9 mouse cellular contexts compared by ENCODE assay signal in genomic region chr4:82623081-82623538, GRCm38 (mm10).
DNase-seq lines count a peak whose midpoint lies in the region; ATAC-seq and TF ChIP-seq lines count a peak whose summit lies in the region.
"Had no signal": no experiment of that assay in that cellular context is flagged by ENCODE, and none has a peak within 500 bp of the region (broad histone marks: within the 10 kb centered on the region; RNA-seq: fewer than 3 reads in every experiment).

No protein-coding gene starts in this region.

- H3K27me3 ChIP-seq in intestine, embryonic 14.5 days (replicated peaks; ENCODE audit: control insufficient read depth, insufficient read depth, low read length): no peaks in the 10 kb centered on the region
- H3K27me3 ChIP-seq in intestine, postnatal 0 days (replicated peaks; ENCODE audit: control insufficient read depth, insufficient read depth, low read length): no peaks in the 10 kb centered on the region
- H3K27me3 ChIP-seq in forebrain, embryonic 13.5 days: no peaks in the 10 kb centered on the region
- H3K27me3 ChIP-seq in limb, embryonic 12.5 days: no peaks in the 10 kb centered on the region
- H3K27me3 ChIP-seq: CH12.LX had no signal

- peak overlapping the region; percentile 62 for H3K27ac ChIP-seq in intestine, embryonic 14.5 days (ENCODE audit: low read depth)
- H3K27ac ChIP-seq in intestine, postnatal 0 days (ENCODE audit: low read depth, low read length): no peak overlapping the region
- H3K27ac ChIP-seq in forebrain, embryonic 13.5 days: peak overlapping the region; percentile 93
- peak overlapping the region; percentile 75 for H3K27ac ChIP-seq in limb, embryonic 12.5 days

- no peak for TF ChIP-seq POLR2A in brain, embryonic 14.5 days (IDR thresholded peaks at IDR 0.05; ENCODE audit: borderline replicate concordance, extremely low read depth, insufficient read depth, insufficient read length, poor library complexity, severe bottlenecking)

- no peak overlapping the region for H3K9ac ChIP-seq in intestine, embryonic 14.5 days (ENCODE audit: low read length)
- H3K9ac ChIP-seq in intestine, postnatal 0 days (ENCODE audit: low read depth, low read length): no peak overlapping the region
- no peak overlapping the region for H3K9ac ChIP-seq in forebrain, embryonic 13.5 days
- no peak overlapping the region for H3K9ac ChIP-seq in limb, embryonic 12.5 days (replicated peaks)

- WGBS in intestine, embryonic 14.5 days: 76% methylated on average over 12 of the region's 12 CpGs
- WGBS in intestine, postnatal 0 days: 75% methylated on average over 12 of the region's 12 CpGs
- 66% methylated on average over 12 of the region's 12 CpGs for WGBS in forebrain, embryonic 13.5 days
- WGBS in limb, embryonic 12.5 days: 65% methylated on average over 12 of the region's 12 CpGs

- no peak for DNase-seq in intestine, embryonic 14.5 days (ENCODE audit: low spot score)
- peak; percentile 75 for DNase-seq in brain, embryonic 14.5 days (ENCODE audit: low read depth)
- no peak for DNase-seq in urinary bladder, postnatal 10 days (ENCODE audit: low spot score)
- no peak for DNase-seq in adrenal gland, postnatal 36 days
- DNase-seq in left cerebral cortex, adult 9 months (ENCODE audit: low spot score in 2 of 2): no peak

- no peak for TF ChIP-seq CTCF in intestine, postnatal 0 days (IDR thresholded peaks at IDR 0.05; ENCODE audit: low read depth)
- TF ChIP-seq CTCF in brain, embryonic 14.5 days (IDR thresholded peaks at IDR 0.05; ENCODE audit: borderline replicate concordance, extremely low read depth, insufficient read depth, insufficient read length): no peak

- H3K9me3 ChIP-seq in intestine, embryonic 14.5 days (ENCODE audit: control insufficient read depth, low read length): no peaks in the 10 kb centered on the region
- H3K9me3 ChIP-seq in intestine, postnatal 0 days (ENCODE audit: control insufficient read depth): no peaks in the 10 kb centered on the region
- H3K9me3 ChIP-seq in forebrain, embryonic 13.5 days (replicated peaks): no peaks in the 10 kb centered on the region
- no peaks in the 10 kb centered on the region for H3K9me3 ChIP-seq in limb, embryonic 12.5 days

- H3K4me2 ChIP-seq in intestine, embryonic 14.5 days (ENCODE audit: low read length): no peak overlapping the region
- H3K4me2 ChIP-seq in intestine, postnatal 0 days (replicated peaks; ENCODE audit: low read depth): no peak overlapping the region
- H3K4me2 ChIP-seq in forebrain, embryonic 13.5 days: no peak overlapping the region
- no peak overlapping the region for H3K4me2 ChIP-seq in limb, embryonic 12.5 days

- peaks cover 26% of the 10 kb centered on the region for H3K4me1 ChIP-seq in intestine, embryonic 14.5 days (replicated peaks; ENCODE audit: control insufficient read depth, insufficient read depth, low read length)
- H3K4me1 ChIP-seq in intestine, postnatal 0 days (replicated peaks; ENCODE audit: control insufficient read depth, insufficient read depth, low read length): no peaks in the 10 kb centered on the region
- H3K4me1 ChIP-seq in forebrain, embryonic 13.5 days: peaks cover 60% of the 10 kb centered on the region
- peaks cover 32% of the 10 kb centered on the region for H3K4me1 ChIP-seq in limb, embryonic 12.5 days (replicated peaks)

- no peak for ATAC-seq in intestine, embryonic 14.5 days (replicated peaks; ENCODE audit: low FRiP score, low TSS enrichment, low read depth)
- ATAC-seq in intestine, postnatal 0 days: no peak
- no peak; the same call in 1 of the 2 replicates for ATAC-seq in forebrain, embryonic 13.5 days
- no peak for ATAC-seq in limb, embryonic 12.5 days (ENCODE audit: insufficient number of reproducible peaks, insufficient read depth, low FRiP score, low TSS enrichment, low read depth)

- no peaks in the 10 kb centered on the region for H3K36me3 ChIP-seq in intestine, embryonic 14.5 days (ENCODE audit: control insufficient read depth, insufficient read depth, low read length)
- no peaks in the 10 kb centered on the region for H3K36me3 ChIP-seq in intestine, postnatal 0 days (ENCODE audit: control insufficient read depth, insufficient read depth)
- no peaks in the 10 kb centered on the region for H3K36me3 ChIP-seq in forebrain, embryonic 13.5 days (ENCODE audit: poor library complexity, severe bottlenecking)
- no peaks in the 10 kb centered on the region for H3K36me3 ChIP-seq in limb, embryonic 12.5 days

- H3K4me3 ChIP-seq in intestine, embryonic 14.5 days (ENCODE audit: low read depth, low read length): no peak overlapping the region
- H3K4me3 ChIP-seq in intestine, postnatal 0 days (ENCODE audit: low read depth, low read length): no peak overlapping the region
- no peak overlapping the region for H3K4me3 ChIP-seq in forebrain, embryonic 13.5 days
- H3K4me3 ChIP-seq in limb, embryonic 12.5 days (replicated peaks): no peak overlapping the region
